Mouse (Mus musculus) urinary bladder, adult 18-20 months (tissue): ENCODE measurements at regions not wholly inside any gene's neighbourhood (a gene's known extent, or its start where the extent isn't known, plus 50 kb on each side); places are given as distances from the start of the nearest gene placed in this dataset.

ENCODE experiments used
- DNase-seq, 2 experiments: peaks; one replicate each; pipeline ENCODE4 v3.0.0; 2022; ENCODE audit warnings: low spot score in 2 of 2, mixed read lengths in 2 of 2

DNA sequence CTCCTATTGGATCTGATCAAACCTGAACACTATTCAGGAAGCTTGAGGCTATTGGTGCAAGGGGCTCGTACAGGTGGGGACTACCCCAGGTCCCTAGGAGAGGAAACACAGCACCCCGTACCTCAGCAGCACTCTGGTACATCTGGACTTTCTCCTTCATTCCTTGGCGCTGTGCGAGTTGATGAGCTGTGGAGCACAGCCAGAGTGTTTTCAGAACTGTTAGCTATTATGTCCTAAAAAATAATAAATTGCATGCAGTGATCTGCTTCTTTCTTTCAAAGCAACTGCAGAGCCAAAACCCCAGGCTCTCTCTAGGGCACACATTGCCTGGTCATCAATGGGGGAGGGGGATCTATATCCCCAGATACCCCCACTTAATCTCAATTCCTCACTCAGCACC lies 122.6 kb downstream of the Gm12728 start:
- no peak for DNase-seq

DNA sequence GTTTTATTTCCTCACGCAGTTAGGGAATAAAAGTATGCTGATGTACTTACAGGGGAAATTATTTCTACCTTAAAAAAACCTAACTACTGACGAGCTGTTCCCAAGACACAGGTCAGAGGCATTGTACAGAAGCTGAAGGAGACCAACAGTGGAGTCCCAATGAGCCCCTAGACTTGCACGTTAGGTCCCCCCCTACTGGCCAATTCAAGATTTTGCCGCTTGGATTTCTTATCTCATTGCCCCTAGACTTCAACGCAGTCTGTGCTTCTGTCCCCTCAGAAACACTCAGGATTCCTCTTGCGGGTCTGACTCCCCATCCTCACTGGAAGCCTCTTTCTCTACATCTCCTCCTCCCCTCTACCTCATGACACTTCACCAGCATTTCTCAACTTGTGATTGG lies 125.3 kb downstream of the Gm12728 start:
- no peak for DNase-seq

DNA sequence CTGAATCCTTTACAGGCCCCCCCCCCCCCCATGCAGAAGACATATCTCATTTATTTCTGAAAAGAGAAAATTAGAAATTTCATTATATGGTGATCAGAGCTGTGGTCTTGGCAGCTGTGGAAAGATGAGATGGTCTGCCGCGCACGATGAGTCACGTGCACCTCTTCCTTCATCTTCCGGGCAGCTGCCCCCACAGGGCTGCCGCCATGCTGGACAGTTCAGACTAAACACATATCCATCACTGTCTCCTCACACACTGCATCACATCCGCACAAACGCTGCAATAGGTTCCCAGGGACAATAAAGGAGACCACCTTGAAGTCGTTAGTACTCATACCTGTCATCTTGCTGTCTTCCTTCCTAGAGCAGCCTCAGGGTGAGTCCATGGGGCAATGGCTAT lies 126.6 kb downstream of the Gm12728 start:
- DNase-seq = no peak

DNA sequence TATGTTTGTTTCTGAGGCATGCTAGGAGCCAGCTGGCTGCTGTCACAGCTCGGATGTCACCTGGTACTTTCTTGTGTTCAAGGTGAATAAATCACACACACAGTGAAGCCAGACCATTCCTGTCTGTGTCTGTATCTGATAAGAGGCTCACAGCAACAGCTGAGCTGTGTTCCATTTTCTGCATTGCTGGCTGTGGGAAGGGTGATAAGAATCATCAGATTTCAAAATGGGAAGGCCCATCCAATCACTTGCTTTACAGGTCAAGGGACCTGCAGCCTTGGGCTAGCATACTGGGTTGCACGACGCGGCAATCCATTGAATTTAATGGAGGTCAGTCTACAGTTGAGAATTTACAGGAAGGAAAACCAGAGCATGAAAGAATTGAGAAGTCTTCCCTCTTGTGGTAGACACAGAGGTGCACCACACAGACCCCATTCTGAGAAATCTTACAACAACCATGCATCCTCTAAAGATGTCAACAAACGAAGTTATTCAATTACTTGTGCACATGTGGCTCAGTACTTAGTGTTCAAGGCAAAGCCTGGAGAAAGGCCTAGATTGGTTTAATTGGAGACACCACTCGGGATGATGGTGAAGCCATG lies 135.2 kb downstream of the Gm12728 start:
- DNase-seq = no peak

DNA sequence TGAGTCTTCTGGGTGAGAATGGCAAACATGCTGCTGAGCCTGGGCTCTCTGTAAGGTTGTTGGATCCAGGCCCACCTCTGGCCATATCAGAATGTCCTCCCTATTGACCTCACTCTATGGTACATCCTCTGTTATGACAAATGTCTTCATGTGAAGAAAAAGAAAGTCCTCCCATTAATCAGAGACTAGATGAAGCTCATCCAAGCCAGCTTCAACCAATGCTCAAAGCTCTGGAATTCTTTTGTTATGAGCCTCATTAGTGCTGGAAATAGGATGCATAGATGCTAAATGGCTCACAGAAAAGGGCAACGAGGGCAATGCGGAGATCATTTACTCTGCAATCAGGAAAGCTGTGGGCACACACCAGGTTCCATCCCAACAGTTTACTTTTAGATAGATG lies 135.8 kb downstream of the Gm12728 start:
- no peak for DNase-seq

DNA sequence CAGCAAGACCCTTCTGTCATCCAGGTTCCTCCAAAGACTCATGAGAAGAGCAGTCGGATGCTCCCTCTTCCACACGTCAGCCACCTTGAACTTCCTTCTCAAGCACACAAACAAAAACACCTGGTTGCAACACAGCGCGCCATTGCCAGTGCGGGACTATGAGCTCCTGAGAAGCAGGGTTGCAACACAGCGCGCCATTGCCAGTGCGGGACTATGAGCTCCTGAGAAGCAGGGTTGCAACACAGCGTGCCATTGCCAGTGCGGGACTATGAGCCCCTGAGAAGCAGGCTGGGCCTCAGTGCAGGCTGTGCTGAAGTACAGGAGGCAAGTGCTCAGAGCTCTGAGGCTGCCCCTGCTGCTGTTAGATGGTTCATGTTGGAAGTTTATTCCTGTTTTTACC lies 140.0 kb downstream of the Gm12728 start:
- DNase-seq = no peak

DNA sequence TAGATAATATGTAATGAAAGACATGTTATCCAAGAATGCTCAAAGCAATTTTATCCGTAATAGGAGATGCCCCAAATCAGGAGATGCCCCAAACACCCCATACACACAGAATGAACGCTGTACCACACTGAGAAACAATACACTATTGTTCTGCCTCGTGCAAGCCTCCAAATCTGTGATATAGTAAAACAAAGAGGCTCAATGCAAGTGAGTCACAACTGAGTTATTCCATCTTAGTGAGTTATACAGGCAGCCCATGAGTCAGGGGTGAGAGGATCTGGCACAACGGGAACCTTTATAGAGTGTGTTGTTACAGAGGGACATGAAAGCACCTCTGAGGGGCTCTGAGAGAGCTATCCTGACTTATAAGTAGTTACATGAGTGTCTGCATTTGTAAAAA lies 145.3 kb downstream of the Gm12728 start:
- no peak for DNase-seq

DNA sequence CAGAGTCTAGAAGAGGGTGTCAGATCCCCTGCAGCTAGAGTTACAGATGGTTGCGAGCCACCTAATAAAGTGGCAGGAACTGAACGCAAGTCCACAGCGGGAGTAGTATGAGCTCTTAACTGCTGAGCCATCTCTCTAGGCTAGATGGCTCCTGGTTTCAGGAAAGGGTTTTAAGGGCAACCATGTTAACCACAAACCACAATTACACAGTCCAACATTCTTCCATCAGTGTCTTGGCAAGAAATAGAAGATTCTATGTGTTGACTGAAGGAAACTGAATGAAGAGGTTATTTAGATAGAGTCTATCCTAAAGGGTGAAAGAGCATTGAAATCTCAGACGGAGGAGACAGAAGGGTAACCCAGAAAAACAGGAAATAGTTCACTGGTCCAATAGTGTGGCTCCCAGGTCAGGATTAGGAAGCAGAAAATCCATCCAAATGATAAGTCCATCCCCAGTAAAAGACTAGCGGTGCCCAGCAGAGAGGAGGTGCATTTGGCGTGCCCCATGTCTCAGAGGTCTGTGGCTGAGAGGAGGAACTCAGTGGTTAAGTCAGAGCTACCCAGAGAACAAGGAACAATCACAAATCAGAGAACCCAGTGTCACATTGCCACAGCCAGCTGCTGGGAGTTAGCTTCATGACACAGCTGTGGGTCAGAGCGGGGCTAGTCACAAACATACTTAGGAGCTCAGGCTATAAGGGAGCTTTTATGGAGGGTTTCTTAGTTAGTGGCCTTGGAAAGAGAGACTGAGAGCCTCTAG lies 147.3 kb downstream of the Gm12728 start:
- no peak for DNase-seq

DNA sequence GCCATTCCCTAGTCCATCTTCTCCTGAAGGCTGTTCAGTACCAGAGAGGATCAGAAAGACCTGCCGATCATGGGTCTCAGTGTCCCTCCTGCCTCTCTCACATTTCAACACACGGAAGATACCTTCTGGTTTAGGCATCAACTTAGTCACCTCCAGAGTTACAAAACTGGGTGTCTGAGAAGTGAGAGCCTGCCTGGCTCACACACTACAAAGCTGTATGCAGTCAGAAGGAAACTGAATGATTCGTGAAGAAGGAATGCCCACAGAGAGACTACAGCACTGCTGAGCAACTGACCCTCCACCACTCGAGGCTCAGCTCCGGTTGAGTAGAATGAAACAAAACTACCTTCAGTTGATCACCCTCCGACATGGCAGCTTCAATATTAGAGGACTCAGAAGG lies 147.9 kb downstream of the Gm12728 start:
- DNase-seq = no peak

DNA sequence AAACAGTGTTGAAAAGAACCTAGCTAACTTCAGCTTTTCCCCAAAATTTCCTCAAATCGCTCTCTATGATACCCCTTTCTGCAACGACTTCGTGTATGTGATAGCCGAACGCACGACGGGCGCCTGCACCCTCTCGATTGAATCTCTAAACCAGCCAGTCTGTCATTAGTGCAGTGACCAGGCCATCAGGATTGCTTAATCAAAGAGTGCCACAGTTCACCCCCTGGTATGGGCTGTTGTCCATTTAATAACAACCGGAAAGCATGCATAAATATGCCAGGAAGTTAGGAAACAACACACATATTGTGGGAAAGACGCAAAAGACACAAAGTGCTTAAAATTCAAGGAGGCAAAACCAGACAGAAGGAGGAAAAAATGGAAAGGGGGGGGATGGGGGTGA lies 149.2 kb downstream of the Gm12728 start:
- DNase-seq = no peak

DNA sequence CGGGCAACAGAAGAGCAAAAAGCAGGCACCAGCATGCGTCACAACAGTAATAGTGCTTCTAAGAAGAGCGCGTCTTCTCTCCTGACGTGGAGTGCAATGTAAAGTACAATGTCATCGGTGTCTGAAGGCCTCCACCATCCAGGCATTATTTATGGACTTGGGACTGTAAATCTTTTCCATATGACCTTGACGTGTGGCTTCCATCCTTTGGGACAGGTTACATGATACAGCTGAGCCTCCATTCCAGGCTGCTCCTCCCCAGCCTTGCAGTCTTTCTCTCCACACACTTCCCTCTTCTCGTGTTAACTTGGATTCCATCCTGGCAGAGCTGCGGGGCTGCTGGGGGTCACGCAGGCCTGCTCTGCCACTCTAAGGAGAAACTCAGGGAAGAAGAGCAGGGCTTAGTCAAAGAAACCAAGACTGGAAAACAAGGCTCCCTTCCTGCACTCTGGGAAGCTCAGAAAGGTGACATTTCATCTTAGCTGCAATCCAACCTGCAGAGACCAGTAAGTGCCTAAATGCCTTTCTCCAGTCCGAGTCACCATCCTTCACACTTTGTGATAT lies 150.0 kb downstream of the Gm12728 start:
- DNase-seq = no peak

DNA sequence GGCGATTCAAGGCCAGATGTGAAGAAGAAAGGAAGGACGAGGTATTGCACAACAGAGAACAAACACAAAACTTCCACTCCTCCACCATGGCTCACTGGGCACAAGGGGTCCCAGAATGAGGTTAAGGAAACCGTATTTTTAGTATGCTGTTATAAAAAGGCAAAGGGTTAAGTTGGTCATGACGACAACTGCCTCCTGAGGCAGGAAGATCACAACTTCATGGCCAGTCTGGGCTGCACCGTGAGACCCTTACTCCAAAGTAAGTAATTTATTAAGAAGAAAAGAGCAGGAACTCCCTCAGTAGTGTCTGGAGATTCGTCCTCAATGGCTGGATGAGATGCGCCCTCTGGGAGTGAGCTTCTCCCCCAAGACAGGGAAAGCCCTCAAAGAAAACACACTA lies 151.2 kb downstream of the Gm12728 start:
- DNase-seq = no peak

DNA sequence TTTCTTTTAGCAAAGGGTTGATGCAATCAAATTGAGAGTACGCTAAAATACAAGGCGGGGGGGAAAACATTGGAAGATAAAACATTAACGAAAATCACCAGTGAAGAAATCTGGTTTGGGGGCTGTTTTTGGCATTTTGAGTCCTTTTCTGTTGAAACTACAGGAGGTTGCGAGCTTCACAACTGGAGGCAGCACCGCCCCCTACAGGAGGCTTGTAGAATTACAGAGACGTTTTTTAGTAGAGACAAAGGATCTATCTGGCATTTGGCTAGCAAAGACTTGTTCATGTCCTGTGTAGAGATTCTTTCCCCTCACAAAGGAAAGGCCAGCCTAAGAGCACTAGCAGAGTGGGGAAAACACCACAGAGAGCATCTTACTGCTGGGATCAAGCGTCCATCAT lies 152.1 kb downstream of the Gm12728 start:
- DNase-seq = no peak

DNA sequence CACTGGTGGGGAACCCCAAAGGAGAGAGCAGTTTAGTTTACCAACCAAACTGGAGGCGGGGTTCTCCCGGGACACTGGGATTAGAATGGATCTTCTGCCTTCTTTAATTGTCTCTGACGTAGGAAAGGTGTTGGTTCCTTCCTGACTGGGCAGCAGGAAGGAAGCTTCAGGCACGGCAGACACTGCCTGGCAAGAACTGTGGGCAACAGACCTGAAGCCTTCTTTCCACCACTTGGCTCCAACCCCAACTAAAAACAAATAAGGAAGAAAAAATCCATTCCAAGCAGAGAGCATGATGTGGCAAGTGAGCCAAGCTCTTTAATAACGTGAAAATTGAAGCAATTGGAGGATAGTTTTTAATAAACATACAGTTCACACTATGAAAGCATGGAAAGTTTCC lies 155.3 kb downstream of the Gm12728 start:
- DNase-seq = no peak

DNA sequence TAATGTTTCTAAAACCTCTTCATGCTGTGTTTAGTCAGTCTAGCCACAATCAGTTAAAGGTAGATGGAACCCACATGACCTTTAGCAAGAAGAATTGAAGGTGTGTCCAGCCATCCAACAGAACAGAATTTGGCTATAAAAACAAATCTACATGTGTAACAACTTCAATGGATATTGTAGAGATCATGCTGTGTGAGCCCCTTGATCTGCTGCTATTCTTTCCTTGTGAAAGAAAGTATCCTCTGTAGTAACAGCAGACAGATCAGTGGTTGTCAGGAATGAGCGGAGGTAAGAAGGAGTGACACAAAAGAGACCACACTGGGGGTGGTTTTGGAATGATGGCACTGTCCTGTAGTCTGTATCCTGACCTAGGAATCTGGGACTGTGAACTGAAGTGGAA lies 156.3 kb downstream of the Gm12728 start:
- no peak for DNase-seq

DNA sequence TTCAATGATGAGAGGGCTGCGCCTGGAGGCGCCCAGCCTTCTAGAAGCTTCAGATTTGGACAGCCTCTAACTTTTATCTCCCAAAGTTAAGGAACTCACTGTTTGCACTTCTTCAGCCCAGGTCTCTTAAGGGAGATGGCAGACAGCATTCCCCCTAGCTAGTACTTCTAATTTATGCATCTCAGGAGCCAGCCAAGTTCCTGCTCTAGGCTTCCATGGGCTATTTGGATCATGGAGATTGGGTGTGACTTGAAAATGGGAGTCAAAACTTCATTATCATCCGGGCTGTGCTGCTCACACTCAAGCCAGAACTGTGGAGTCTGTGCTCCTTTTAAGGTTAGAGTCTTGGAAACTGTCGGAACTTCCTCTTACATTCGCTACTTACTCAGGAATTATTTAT lies 158.7 kb downstream of the Gm12728 start:
- peak in 1 of 2 experiments; percentile 49 for DNase-seq

DNA sequence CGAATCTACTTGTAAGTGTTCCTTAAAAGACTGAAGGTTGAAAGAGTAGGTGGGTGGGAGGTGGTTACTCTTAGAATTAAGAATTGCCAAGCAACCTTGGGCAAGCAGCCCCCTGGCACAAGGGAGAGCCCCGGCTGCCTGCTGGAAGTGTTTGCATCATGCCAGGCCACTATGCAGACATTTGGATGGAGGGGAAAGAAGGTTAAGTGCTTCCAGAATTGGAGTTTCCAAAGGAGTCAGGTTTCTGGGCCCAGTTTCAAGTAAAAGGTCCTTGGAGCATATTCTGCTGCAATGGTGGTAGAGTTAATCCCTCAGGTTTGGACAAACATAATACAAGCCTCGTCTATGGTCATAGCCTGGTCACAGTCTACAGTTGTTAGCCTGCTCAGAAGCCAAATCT lies 162.7 kb downstream of the Gm12728 start:
- no peak for DNase-seq

DNA sequence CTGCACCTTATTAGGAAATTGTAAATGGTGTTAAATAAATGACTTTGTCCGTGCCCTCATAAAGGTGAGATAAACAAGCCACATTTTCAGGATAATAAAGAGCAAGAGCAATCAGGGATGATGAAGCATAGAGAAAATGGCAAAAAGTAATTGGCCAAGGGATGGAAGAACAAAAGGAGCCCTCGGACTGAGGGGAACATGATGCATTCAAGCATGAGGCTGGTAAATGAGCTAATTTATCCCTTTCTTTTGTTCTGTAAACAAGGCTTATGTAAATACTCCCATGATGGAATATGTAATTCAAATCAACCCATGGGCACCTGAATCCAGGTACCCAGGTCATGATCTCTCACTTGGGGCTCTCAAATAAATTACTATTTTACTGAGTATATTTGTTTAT lies 166.8 kb downstream of the Gm12728 start:
- DNase-seq = no peak

DNA sequence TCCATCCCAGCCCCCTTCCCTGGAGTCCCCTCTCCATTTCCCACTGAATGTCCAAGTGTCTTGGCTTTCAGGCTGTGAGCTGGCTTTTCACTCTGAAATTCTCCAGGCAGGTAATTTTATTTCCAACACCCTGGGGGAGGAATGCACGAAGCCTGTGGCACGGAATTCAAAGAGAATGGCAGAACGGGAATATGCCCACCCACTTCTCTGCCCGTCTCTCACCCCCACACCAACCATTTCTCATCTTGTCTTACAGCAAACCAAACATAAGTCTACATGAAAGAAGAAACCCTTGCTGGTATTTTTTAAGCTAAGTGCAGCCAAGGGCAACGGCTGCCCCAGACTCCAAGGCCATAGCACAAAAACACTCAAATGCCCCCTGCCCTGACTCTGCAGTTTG lies 168.7 kb downstream of the Gm12728 start:
- DNase-seq = no peak

DNA sequence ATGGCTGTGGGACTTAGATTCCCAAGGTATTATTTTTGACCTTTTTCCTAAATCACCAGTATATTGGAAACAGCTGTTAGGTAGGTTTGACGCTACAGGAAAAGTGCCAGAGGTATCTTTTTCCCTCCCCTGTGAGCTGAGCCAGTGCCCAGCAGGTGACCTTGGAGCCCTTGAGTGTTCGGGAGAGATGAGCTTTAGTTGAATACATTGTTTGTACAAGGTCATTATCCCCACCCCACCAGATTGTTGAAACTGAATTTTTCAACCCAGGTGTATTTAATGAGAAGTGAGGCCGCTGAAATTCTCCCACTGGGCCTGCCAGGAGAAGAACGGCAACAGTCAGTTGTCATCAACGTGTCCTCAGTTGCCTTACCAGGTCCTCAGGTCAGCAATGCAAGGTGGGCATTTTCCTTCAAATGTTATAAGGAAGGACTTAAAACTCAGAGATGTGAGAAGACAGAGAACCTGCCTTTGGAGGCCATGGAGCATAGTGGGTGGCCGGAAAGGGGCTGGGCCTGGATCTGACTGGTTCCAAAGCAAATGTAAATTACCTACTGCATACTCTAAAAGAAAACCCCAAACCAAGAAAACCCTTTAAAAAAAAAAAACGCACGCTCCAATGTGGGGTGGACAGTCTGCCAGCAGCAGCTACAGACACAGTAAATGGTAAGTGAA lies 172.2 kb downstream of the Gm12728 start:
- DNase-seq = no peak

DNA sequence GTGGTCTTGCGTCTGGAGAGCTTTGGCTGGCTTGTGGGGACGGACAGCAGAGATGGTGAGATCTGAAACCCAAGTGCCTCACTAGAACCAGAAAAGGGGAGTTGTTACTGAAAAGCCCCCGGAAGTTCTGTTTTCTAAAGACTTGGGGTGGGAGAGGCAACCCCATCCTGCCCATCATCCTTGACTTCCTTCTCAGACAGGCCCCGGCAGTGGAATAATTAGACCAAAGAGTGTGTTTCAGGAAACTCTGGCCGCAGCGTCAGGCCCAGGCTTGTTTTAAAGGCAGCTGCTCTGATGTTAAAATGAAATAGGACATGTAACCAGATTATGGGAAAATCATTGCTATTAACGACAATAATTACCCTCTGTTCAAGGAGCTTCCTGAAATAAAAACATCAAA lies 172.9 kb downstream of the Gm12728 start:
- DNase-seq = peak in 1 of 2 experiments; percentile 74

DNA sequence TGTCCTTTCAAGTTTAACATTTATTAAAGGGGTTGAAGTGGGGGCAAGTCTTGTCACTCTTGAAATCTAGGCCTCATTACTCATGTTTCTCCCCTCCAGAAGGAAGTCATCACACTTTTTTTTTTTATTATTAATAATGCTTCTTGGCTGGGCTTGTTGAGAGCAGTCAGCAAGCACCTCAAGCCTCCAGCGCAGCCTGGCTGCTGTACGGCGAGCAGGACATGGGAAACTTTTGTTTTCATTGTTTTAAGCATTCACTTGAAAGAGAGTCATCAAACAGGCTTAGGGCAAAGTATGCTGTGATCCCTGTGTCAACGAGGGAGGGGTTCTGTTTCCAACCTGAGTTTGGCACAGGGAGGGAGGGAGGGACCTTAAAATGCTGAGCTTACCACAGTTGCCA lies 178.7 kb downstream of the Gm12728 start:
- no peak for DNase-seq

DNA sequence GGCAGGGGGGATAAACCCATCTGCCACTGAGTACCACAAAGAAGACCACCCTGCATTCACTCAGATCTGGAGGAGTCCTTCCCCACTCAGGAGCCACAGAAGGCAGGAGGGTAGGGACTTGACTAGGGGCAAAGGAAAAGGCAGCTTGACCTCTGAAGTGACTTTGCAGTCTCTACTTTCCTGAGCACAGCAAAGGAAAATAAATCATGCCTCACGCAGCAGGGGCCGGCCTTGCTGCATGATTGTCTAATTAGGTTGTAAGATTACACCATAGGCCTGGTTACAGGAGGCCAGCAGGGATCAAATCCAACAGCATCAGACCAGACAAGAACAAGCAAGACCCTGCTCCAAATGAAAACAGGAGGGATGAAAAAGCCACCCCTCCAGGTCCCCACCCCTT lies 180.0 kb downstream of the Gm12728 start:
- DNase-seq = peak; percentile 50 to 70
